Mouse (Mus musculus): Measurements from ENCODE around the gene Ccdc106. TPM values are rescaled to one million over a fixed set of nuclear protein-coding genes. Genes with fewer than 3 reads are reported as not detected.

Ccdc106 gene
- polyA plus RNA-seq, 1 experiment from 2014 or later, result 0.37 TPM

GRCm38 (mm10) chr7:5029946-5030345 lies 9.6 kb downstream of the Ccdc106 start:
- H3K4me3 ChIP-seq (ENCODE audit: inconsistent target), result no peak overlapping the region
- 98% methylated on average over 20 of the region's 21 CpGs for WGBS (ENCODE audit: missing documents)
- H3K36me3 ChIP-seq (ENCODE audit: inconsistent target), result peaks cover 52% of the 10 kb centered on the region
- no peak overlapping the region for H3K27ac ChIP-seq
- H3K79me2 ChIP-seq (ENCODE audit: inconsistent target), result peaks cover 47% of the 10 kb centered on the region

DNA sequence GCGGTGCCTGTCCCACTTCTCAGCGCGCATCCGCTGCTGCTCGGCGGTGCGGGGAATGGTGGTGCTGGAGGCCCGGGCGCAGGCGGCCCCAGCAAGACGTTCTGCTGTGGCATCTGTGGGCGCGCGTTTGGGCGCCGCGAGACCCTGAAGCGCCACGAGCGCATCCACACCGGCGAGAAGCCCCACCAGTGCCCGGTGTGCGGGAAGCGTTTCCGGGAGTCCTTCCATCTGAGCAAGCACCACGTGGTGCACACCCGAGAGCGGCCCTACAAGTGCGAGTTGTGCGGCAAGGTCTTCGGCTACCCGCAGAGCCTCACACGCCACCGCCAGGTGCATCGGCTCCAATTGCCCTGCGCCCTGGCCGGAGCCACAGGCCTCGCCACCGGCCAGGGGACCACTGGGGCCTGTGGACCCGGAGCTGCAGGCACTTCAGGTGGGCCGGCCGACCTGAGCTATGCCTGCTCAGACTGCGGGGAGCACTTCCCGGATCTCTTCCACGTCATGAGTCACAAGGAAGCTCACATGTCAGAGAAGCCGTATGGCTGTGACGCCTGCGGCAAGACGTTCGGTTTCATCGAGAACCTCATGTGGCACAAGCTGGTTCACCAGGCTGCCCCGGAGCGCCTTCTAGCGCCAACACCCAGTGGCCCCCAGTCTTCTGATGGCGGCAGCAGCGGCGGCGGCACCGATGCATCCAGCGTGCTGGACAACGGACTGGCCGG lies 10.4 kb downstream of the Ccdc106 start:
- whole genome bisulfite sequencing (ENCODE audit: missing documents), result 93% methylated on average over 61 of the region's 63 CpGs
- Histone ChIP-seq H3K36me3 (ENCODE audit: inconsistent target) (peaks cover 52% of the 10 kb centered on the region), H3K27ac (no peak overlapping the region), H3K79me2 (ENCODE audit: inconsistent target) (peaks cover 39% of the 10 kb centered on the region; the same call in 1 of the 2 replicates), H3K4me3 (ENCODE audit: inconsistent target) (no peak overlapping the region)

DNA sequence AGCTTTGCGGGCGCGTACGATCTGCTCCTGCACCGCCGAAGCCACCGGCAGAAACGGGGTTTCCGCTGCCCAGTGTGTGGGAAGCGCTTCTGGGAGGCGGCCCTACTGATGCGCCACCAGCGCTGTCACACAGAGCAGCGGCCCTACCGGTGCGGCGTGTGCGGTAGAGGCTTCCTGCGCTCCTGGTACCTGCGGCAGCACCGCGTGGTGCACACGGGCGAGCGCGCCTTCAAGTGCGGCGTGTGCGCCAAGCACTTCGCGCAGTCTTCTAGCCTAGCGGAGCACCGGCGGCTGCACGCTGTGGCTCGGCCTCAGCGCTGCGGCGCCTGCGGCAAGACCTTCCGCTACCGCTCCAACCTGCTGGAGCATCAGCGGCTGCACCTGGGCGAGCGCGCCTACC lies 11.1 kb downstream of the Ccdc106 start:
- Histone ChIP-seq H3K4me3 (ENCODE audit: inconsistent target) (no peak overlapping the region), H3K36me3 (ENCODE audit: inconsistent target) (peaks cover 45% of the 10 kb centered on the region), H3K27ac (no peak overlapping the region), H3K79me2 (ENCODE audit: inconsistent target) (peaks cover 31% of the 10 kb centered on the region; the same call in 1 of the 2 replicates)
- 91% methylated on average over 8 of the region's 46 CpGs for WGBS (ENCODE audit: missing documents)

DNA sequence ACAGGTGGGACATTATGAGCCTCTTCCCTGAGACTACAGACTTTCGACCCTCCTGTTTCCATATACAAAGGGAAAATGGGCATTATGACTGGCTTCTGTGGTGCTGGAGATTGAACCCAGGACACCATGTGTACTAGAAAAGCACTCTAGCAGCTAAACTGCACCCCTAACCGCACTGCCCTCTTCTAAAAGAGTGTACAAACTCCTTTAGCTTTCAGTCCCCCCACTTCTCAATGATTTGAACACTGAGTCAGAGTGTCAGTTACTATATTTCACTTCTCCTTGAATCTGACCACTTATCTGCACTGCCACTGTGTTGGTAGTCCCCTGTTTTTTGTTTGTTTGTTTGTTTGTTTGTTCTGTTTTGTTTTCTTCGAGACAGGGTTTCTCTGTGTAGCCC lies 13.5 kb downstream of the Ccdc106 start, which contains the start of gene 4632433K11Rik:
TSS of gene 4632433K11Rik (plus strand) at position 301 of the 400 bp plus-strand sequence.
- Histone ChIP-seq H3K79me2 (ENCODE audit: inconsistent target) (peaks cover 11% of the 10 kb centered on the region; the same call in 1 of the 2 replicates), H3K27ac (no peak within 1 kb of the TSS), H3K36me3 (ENCODE audit: inconsistent target) (peaks cover 27% of the 10 kb centered on the region), H3K4me3 (ENCODE audit: inconsistent target) (no peak within 1 kb of the TSS)
- WGBS (ENCODE audit: missing documents), result 94% methylated on average over 3 of the region's 3 CpGs

DNA sequence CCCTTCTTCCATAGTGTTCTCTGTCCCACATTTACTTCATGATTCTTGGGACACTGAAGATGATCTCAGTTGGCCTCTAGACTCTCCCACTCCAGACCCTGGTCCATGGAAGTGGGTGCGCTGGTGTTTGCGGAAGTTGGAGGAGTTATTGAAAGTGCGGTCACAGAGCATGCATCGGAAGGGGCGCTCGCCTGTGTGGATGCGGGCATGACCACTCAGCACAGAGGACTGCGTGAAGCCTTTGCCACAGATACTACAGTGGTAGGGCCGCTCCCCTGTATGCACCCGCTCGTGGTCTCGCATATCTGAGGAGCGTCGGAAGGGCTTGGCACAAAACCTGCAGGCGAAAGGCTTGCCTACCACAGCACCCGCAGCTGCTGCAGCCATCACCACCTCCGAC lies 15.3 kb downstream of the Ccdc106 start:
- Histone ChIP-seq H3K79me2 (ENCODE audit: inconsistent target) (no peaks in the 10 kb centered on the region), H3K27ac (no peak overlapping the region), H3K36me3 (ENCODE audit: inconsistent target) (peaks cover 15% of the 10 kb centered on the region), H3K4me3 (ENCODE audit: inconsistent target) (no peak overlapping the region)
- 98% methylated on average over 17 of the region's 17 CpGs for WGBS (ENCODE audit: missing documents)

DNA sequence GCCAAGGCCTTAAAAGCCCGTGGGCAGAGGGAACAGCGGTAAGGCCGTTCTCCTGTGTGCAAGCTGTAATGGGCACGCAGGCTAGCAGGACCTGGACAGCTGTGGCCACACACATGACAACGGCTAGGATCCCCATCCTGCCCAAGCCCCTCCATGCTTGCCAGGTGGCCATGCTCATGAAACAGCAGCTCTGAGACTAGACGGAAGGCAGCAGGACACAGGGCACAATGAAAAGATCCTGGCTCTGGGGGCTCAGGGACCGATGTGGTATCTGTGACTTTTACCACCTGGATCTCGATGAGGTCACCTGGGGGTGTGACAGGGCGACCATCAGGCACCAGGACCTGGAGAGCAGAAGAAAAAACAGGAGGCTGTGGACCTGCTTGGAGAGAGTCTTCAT lies 15.8 kb downstream of the Ccdc106 start:
- H3K27ac ChIP-seq, result no peak overlapping the region
- 98% methylated on average over 9 of the region's 9 CpGs for WGBS (ENCODE audit: missing documents)
- H3K36me3 ChIP-seq (ENCODE audit: inconsistent target), result peaks cover 15% of the 10 kb centered on the region
- H3K79me2 ChIP-seq (ENCODE audit: inconsistent target), result no peaks in the 10 kb centered on the region
- H3K4me3 ChIP-seq (ENCODE audit: inconsistent target), result no peak overlapping the region

- Histone ChIP-seq H3K36me3 (ENCODE audit: inconsistent target) (peaks cover 13% of the 10 kb centered on the region), H3K27ac (no peak overlapping the region), H3K4me3 (ENCODE audit: inconsistent target) (no peak overlapping the region), H3K79me2 (ENCODE audit: inconsistent target) (no peaks in the 10 kb centered on the region)
- WGBS (ENCODE audit: missing documents), result 98% methylated on average over 5 of the region's 7 CpGs
Observed at GRCm38 (mm10) chr7:5037026-5037425, 16.7 kb downstream of the Ccdc106 start.

DNA sequence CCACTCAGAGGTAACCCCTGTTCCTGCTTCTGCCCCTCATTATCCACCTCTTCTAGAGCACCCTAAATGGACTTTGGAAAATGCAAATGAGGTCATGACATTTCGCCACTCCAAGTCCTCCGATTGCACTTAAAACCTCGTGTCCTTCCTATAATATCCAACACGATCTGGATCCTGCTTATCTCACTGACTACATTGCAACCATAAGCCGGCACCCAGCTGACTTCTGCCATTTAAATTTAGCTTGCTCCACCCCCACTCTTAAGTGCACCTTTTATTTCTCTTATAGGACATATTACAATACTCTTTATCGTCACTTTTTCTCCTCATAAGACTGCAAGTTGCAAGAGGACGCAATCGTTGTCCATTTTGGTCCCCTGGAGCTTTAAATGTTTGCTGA lies 17.1 kb downstream of the Ccdc106 start:
- Histone ChIP-seq H3K27ac (no peak overlapping the region), H3K79me2 (ENCODE audit: inconsistent target) (no peaks in the 10 kb centered on the region), H3K36me3 (ENCODE audit: inconsistent target) (peaks cover 8% of the 10 kb centered on the region), H3K4me3 (ENCODE audit: inconsistent target) (peak overlapping the region; percentile 67)
- 88% methylated on average over 8 of the region's 8 CpGs for WGBS (ENCODE audit: missing documents)

DNA sequence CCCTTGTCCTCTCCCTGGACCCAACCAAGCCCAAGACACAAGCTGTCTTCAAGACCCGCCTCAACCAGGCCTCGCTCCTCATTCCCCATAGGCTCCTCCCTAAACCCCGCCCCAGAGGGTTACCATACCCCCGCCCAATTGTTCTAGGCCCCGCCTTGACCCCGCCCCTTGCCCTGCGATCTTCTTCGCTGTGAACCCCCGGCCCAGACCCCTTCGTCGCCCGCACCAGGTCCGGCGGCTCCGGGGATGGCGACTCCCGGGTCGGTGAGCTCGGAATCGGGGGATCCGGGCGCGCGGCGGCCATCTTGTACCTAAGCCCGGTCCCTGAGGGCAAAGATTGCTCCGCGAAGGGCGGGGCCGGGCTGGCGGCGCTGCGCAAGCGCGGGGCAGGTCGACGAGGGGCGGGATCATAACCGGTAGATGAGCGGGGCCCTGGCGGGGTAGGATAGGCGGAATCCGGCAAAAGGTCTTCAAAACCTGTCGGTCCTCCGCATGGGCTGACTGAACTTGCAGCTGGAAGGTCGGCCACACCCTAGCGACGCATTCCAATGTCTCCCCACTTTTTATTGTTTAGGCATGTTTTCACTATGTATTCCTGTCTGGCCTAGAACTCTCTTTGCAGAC lies 17.9 kb downstream of the Ccdc106 start, which contains the start of gene Zfp784:
TSS of gene Zfp784 (minus strand) at position 338 of the 624 bp plus-strand sequence.
- Histone ChIP-seq H3K79me2 (ENCODE audit: inconsistent target) (no peaks in the 10 kb centered on the region), H3K4me3 (ENCODE audit: inconsistent target) (peak within 1 kb of the TSS; percentile 67), H3K36me3 (ENCODE audit: inconsistent target) (0 out of 2 replicates have a peak, but pooled peaks cover under 1% of the 10 kb centered on the region), H3K27ac (peak within 1 kb of the TSS; percentile 61)
- under 1% methylated on average over 48 of the region's 48 CpGs for WGBS (ENCODE audit: missing documents)

GRCm38 (mm10) chr7:5038940-5039339 lies 18.6 kb downstream of the Ccdc106 start:
- Histone ChIP-seq H3K4me3 (ENCODE audit: inconsistent target) (peak overlapping the region; percentile 67), H3K79me2 (ENCODE audit: inconsistent target) (no peaks in the 10 kb centered on the region), H3K36me3 (ENCODE audit: inconsistent target) (no peaks in the 10 kb centered on the region), H3K27ac (peak overlapping the region; percentile 61)
- 34% methylated on average over 5 of the region's 5 CpGs for WGBS (ENCODE audit: missing documents)

GRCm38 (mm10) chr7:5044981-5045380 lies 24.6 kb downstream of the Ccdc106 start:
- Histone ChIP-seq H3K4me3 (ENCODE audit: inconsistent target) (no peak overlapping the region), H3K27ac (no peak overlapping the region), H3K36me3 (ENCODE audit: inconsistent target) (no peaks in the 10 kb centered on the region), H3K79me2 (ENCODE audit: inconsistent target) (no peaks in the 10 kb centered on the region)
- WGBS (ENCODE audit: missing documents), result 73% methylated on average over 2 of the region's 2 CpGs

- Histone ChIP-seq H3K79me2 (ENCODE audit: inconsistent target) (no peaks in the 10 kb centered on the region), H3K4me3 (ENCODE audit: inconsistent target) (no peak overlapping the region), H3K27ac (no peak overlapping the region), H3K36me3 (ENCODE audit: inconsistent target) (no peaks in the 10 kb centered on the region)
- WGBS (ENCODE audit: missing documents), result 87% methylated on average over 2 of the region's 2 CpGs
Observed at GRCm38 (mm10) chr7:5046112-5046511, 25.8 kb downstream of the Ccdc106 start.

DNA sequence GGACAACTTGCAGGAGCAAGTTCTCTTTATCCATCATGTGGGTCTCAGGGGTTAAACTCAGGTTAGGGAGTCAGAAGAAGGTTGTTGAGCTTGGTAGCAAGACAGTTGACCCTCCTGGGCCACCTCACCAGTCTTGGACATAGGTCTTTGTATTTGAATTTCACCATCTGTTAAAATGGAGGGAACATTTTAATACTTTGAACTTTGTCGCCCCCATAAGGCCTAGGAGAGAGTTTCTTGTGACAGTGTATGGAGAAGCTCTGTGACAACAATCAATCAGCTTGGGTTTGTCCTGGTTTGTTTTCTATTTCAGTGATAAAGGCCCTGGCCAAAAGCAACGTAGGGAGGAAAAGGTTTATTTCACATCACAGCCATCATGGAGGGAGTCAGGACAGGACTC lies 27.0 kb downstream of the Ccdc106 start:
- H3K36me3 ChIP-seq (ENCODE audit: inconsistent target), result no peaks in the 10 kb centered on the region
- no peaks in the 10 kb centered on the region for H3K79me2 ChIP-seq (ENCODE audit: inconsistent target)
- no peak overlapping the region for H3K4me3 ChIP-seq (ENCODE audit: inconsistent target)
- no peak overlapping the region for H3K27ac ChIP-seq
- 13% methylated on average over 2 of the region's 2 CpGs for WGBS (ENCODE audit: missing documents)

GRCm38 (mm10) chr7:5051193-5052192 lies 31.1 kb downstream of the Ccdc106 start, which contains the start of gene Zfp580:
Gene Zfp580, plus strand, starts transcription at chr7:5051538.
- WGBS (ENCODE audit: missing documents), result 3% methylated on average over 64 of the region's 65 CpGs
- no peaks in the 10 kb centered on the region for H3K79me2 ChIP-seq (ENCODE audit: inconsistent target)
- no peaks in the 10 kb centered on the region for H3K36me3 ChIP-seq (ENCODE audit: inconsistent target)
- no peak within 1 kb of the TSS for H3K27ac ChIP-seq
- H3K4me3 ChIP-seq (ENCODE audit: inconsistent target), result peak within 1 kb of the TSS; percentile 53
